Mouse (Mus musculus) layer of hippocampus, adult 8-10 months (tissue): ENCODE results near the gene DXBay18. TPM values are rescaled to one million over a fixed set of nuclear protein-coding genes. Genes with fewer than 3 reads are reported as not detected.
"Not testable (repeated sequence)": the region's sequence is repeated elsewhere in the genome, so short reads cannot be mapped to it uniquely, and the experiment has no call there.

Experiments
- DNase-seq, 2 experiments: peaks; one replicate each; pipeline ENCODE4 v3.0.0; 2022; ENCODE audit warnings: low spot score in 2 of 2
- total RNA-seq, 4 experiments: library from RNA; stranded (reverse); gene quantifications; 2 replicates each; pipeline ENCODE4 v1.2.4; 2022

DXBay18 gene
- total RNA-seq: 1 to 10 TPM; 1.4 to 2.6 (median 1.8) TPM

- DNase-seq: not testable (repeated sequence)
These were observed at the start of gene DXBay18 for GRCm38 (mm10) chrX:73149350-73149749. TSS of gene DXBay18 (minus strand) at chrX:73149450.

GRCm38 (mm10) chrX:73191934-73192333 lies 42.7 kb upstream of the DXBay18 start, which contains the start of gene Xlr3b:
TSS of gene Xlr3b (plus strand) at chrX:73192207.
- DNase-seq: peak in 1 of 2 experiments; percentile 3

GRCm38 (mm10) chrX:73176889-73177288 lies 27.6 kb upstream of the DXBay18 start, which contains the start of gene Spin2d:
TSS of gene Spin2d (minus strand) at chrX:73176989.
- DNase-seq: not testable (repeated sequence)

GRCm38 (mm10) chrX:73148496-73148895 lies 754 bp downstream of the DXBay18 start, which contains the start of gene Xlr5b:
TSS of gene Xlr5b (plus strand) at chrX:73148796.
- not testable (repeated sequence) for DNase-seq

GRCm38 (mm10) chrX:73143218-73143618 lies 6.0 kb downstream of the DXBay18 start:
- DNase-seq: not testable (repeated sequence)

- DNase-seq: not testable (repeated sequence)
These were observed 26.1 kb downstream of the DXBay18 start for GRCm38 (mm10) chrX:73122859-73123829.

- not testable (repeated sequence) for DNase-seq
These were observed 32.5 kb downstream of the DXBay18 start, which contains the start of gene Gm14685 for GRCm38 (mm10) chrX:73116747-73117146. TSS of gene Gm14685 (plus strand) at chrX:73117047.

- DNase-seq: not testable (repeated sequence)
These were observed 52.2 kb downstream of the DXBay18 start, which contains the start of gene Xlr3a for GRCm38 (mm10) chrX:73096941-73097508. TSS of gene Xlr3a (minus strand) at chrX:73097095.

Other genes starting within 250 kb of the DXBay18 start
- gene Cetn2, start 231.0 kb downstream of the DXBay18 start, total RNA-seq: 10 to 100 TPM; 45.5 to 58.5 (median 54.8) TPM
- 10 to 100 TPM; 21.4 to 30.5 (median 27.3) TPM for gene Nsdhl, start 230.9 kb downstream of the DXBay18 start, total RNA-seq
- gene Zfp185, start 162.1 kb downstream of the DXBay18 start, total RNA-seq: 1 to 10 TPM; 1.3 to 1.8 (median 1.5) TPM
- gene Pnma5, start 112.3 kb downstream of the DXBay18 start, total RNA-seq: 1 to 10 TPM in 1 of 4 experiments, under 1 TPM in 3; 0.20 to 1.1 (median 0.41) TPM
- 10 to 100 TPM; 18.6 to 27.3 (median 22.1) TPM for gene Pnma3, start 84.7 kb downstream of the DXBay18 start, total RNA-seq
- 1 to 10 TPM in 2 of 4 experiments, under 1 TPM in 1, not detected in 1; 0.74 to 3.9 (median 1.5) TPM for gene Xlr4a, start 67.0 kb downstream of the DXBay18 start, total RNA-seq
- 1 to 10 TPM in 2 of 4 experiments, under 1 TPM in 2; 0.45 to 7.2 (median 1.5) TPM for gene Xlr3a, start 52.4 kb downstream of the DXBay18 start, total RNA-seq
- 1 to 10 TPM; 1.3 to 2.5 (median 1.7) TPM for gene Gm14685, start 32.4 kb downstream of the DXBay18 start, total RNA-seq
- not detected for gene Xlr5b, start 654 bp downstream of the DXBay18 start, total RNA-seq
- not detected for gene Spin2d, start 27.5 kb upstream of the DXBay18 start, total RNA-seq
- 10 to 100 TPM in 2 of 4 experiments, 1 to 10 TPM in 1, under 1 TPM in 1; 0.30 to 13.5 (median 6.2) TPM for gene Xlr3b, start 42.8 kb upstream of the DXBay18 start, total RNA-seq
- gene Xlr4b, start 64.9 kb upstream of the DXBay18 start, total RNA-seq: 1 to 10 TPM in 2 of 4 experiments, under 1 TPM in 1, not detected in 1; 0.41 to 2.6 (median 1.9) TPM
- gene F8a, start 78.8 kb upstream of the DXBay18 start, total RNA-seq: 10 to 100 TPM; 12.3 to 14.4 (median 12.6) TPM
- gene Xlr4c, start 93.7 kb upstream of the DXBay18 start, total RNA-seq: not detected
- under 1 TPM in 1 of 4 experiments, not detected in 3; 0.30 TPM for gene Xlr3c, start 115.9 kb upstream of the DXBay18 start, total RNA-seq
- gene Xlr5a, start 143.5 kb upstream of the DXBay18 start, total RNA-seq: not detected
- not detected for gene Xlr5c, start 143.5 kb upstream of the DXBay18 start, total RNA-seq
- not detected for gene Gm45015, start 187.4 kb upstream of the DXBay18 start, total RNA-seq
- 10 to 100 TPM; 11.6 to 13.9 (median 12.9) TPM for gene Zfp275, start 193.2 kb upstream of the DXBay18 start, total RNA-seq
- gene Gm18336, start 249.3 kb upstream of the DXBay18 start, total RNA-seq: not detected